ENCODE assay signal across 8 mouse cellular contexts in the genomic region with DNA sequence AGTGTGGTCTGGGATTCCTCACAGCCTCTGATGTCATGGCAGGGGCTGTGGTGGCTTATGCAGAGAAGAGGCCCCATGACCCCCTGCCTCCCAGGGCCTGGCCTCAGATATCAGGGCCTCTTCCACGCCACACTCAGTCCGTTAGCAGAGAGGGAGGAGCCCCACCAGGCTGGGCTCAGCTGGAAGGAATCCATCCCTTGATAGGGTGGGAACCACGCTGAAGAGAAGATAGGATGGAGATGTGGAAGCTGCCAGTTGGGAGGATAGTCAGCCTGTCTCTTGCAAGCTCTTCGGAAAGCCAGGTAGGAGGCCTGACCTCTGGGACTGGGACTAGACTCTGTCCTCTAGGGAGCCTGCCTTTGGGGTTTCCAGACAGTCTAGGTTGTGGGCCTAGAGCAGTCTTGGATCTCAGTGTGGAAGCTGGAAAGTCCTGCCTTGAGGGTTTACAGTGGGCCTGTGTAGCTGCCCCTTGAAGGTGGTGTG.
A peak's percentile ranks its signal among the peaks of the same experiment; 100 is the strongest.
DNase-seq lines count a peak whose midpoint lies in the region; ATAC-seq and TF ChIP-seq lines count a peak whose summit lies in the region.

No protein-coding gene starts in this region.

- 21% methylated on average over 4 of the region's 4 CpGs for WGBS in forebrain, embryonic 14.5 days
- WGBS in liver, embryonic 13.5 days (ENCODE audit: insufficient replicate concordance) = 7% methylated on average over 4 of the region's 4 CpGs
- 31% methylated on average over 4 of the region's 4 CpGs for WGBS in stomach, postnatal 0 days

- no peaks in the 10 kb centered on the region for H3K36me3 ChIP-seq in forebrain, embryonic 14.5 days (ENCODE audit: control insufficient read depth, insufficient read depth, low read length)
- peaks cover 14% of the 10 kb centered on the region for H3K36me3 ChIP-seq in liver, embryonic 13.5 days
- H3K36me3 ChIP-seq in stomach, postnatal 0 days (ENCODE audit: control insufficient read depth, insufficient read depth, low read length) = no peaks in the 10 kb centered on the region

- H3K9me3 ChIP-seq in forebrain, embryonic 14.5 days (replicated peaks; ENCODE audit: control insufficient read depth, low read length) = no peaks in the 10 kb centered on the region
- H3K9me3 ChIP-seq in liver, embryonic 13.5 days (replicated peaks) = no peaks in the 10 kb centered on the region
- H3K9me3 ChIP-seq in stomach, postnatal 0 days (ENCODE audit: control insufficient read depth, low read length) = no peaks in the 10 kb centered on the region

- ATAC-seq in forebrain, embryonic 14.5 days = 0 out of 2 replicates have a peak, but pooled peaks have one; percentile 10
- peak; percentile 86 for ATAC-seq in liver, embryonic 13.5 days (ENCODE audit: low read depth)
- ATAC-seq in stomach, postnatal 0 days (ENCODE audit: low FRiP score, low TSS enrichment) = peak; percentile 16

- DNase-seq in adrenal gland, adult (ENCODE audit: inconsistent age in 2 of 2, low spot score in 1 of 2) = peak; percentile 39 to 69
- no peak for DNase-seq in adrenal gland, adult 2 months
- DNase-seq in 3T3-L1 (ENCODE audit: low read depth, low spot score) = peak; percentile 60
- no peak for DNase-seq in forebrain, embryonic 14.5 days (ENCODE audit: low spot score)
- DNase-seq in liver, embryonic 13.5 days = peak; percentile 77
- DNase-seq in stomach, postnatal 0 days (ENCODE audit: low spot score) = no peak
- DNase-seq in ovary, postnatal 14 days (ENCODE audit: low spot score) = no peak
- DNase-seq in testis, postnatal 10 days (ENCODE audit: low spot score) = no peak

- no peaks in the 10 kb centered on the region for H3K27me3 ChIP-seq in forebrain, embryonic 14.5 days (replicated peaks; ENCODE audit: control insufficient read depth, insufficient read depth, low read length)
- H3K27me3 ChIP-seq in liver, embryonic 13.5 days = no peaks in the 10 kb centered on the region
- no peaks in the 10 kb centered on the region for H3K27me3 ChIP-seq in stomach, postnatal 0 days (ENCODE audit: control insufficient read depth, insufficient read depth, low read length)

- TF ChIP-seq EP300 in stomach, postnatal 0 days (optimal IDR thresholded peaks at IDR 0.05) = no peak

- peak overlapping the region; percentile 34 for H3K4me2 ChIP-seq in forebrain, embryonic 14.5 days (ENCODE audit: low read length)
- H3K4me2 ChIP-seq in liver, embryonic 13.5 days = peak overlapping the region; percentile 97
- peak overlapping the region; percentile 48 for H3K4me2 ChIP-seq in stomach, postnatal 0 days (replicated peaks; ENCODE audit: low read depth)

- no peak for TF ChIP-seq CTCF in stomach, postnatal 0 days (IDR thresholded peaks at IDR 0.05; ENCODE audit: low read depth)

- H3K4me3 ChIP-seq in forebrain, embryonic 14.5 days (ENCODE audit: low read depth, low read length) = no peak overlapping the region
- peak overlapping the region; percentile 65 for H3K4me3 ChIP-seq in liver, embryonic 13.5 days (replicated peaks)
- no peak overlapping the region; the same call in 1 of the 2 replicates for H3K4me3 ChIP-seq in stomach, postnatal 0 days (ENCODE audit: low read depth, low read length)

- peak overlapping the region; percentile 58; the same call in 1 of the 2 replicates for H3K27ac ChIP-seq in forebrain, embryonic 14.5 days (ENCODE audit: low read depth, low read length)
- H3K27ac ChIP-seq in liver, embryonic 13.5 days = peak overlapping the region; percentile 86
- peak overlapping the region; percentile 80 for H3K27ac ChIP-seq in stomach, postnatal 0 days (replicated peaks)

- peak overlapping the region; percentile 56 for H3K9ac ChIP-seq in forebrain, embryonic 14.5 days (ENCODE audit: low read length)
- peak overlapping the region; percentile 79 for H3K9ac ChIP-seq in liver, embryonic 13.5 days
- no peak overlapping the region for H3K9ac ChIP-seq in stomach, postnatal 0 days (ENCODE audit: low read length)

- peaks cover 67% of the 10 kb centered on the region for H3K4me1 ChIP-seq in forebrain, embryonic 14.5 days (ENCODE audit: control insufficient read depth, insufficient read depth, low read length)
- peaks cover 100% of the 10 kb centered on the region for H3K4me1 ChIP-seq in liver, embryonic 13.5 days (replicated peaks)
- H3K4me1 ChIP-seq in stomach, postnatal 0 days (replicated peaks; ENCODE audit: control insufficient read depth, insufficient read depth) = peaks cover 14% of the 10 kb centered on the region

Comparison
In these comparisons a context has a peak if more than half of its experiments do, and no peak if none do; other contexts are left out.
1. DNase-seq: peak in adrenal gland, adult (2 of 2), 3T3-L1 (single experiment) and liver, embryonic 13.5 days (single experiment); none in adrenal gland, adult 2 months (single experiment), forebrain, embryonic 14.5 days (single experiment), stomach, postnatal 0 days (single experiment), ovary, postnatal 14 days (single experiment) and testis, postnatal 10 days (single experiment).
2. ATAC-seq: peak in every context shown above with its lines; median percentile 86 in liver, embryonic 13.5 days; 16 in stomach, postnatal 0 days; 10 in forebrain, embryonic 14.5 days.
3. H3K4me2 ChIP-seq: peak in every context shown above with its lines; median percentile 97 in liver, embryonic 13.5 days; 48 in stomach, postnatal 0 days; 34 in forebrain, embryonic 14.5 days.
4. Peak in every context shown above with its lines, with median percentiles within 50 percentile points of each other: H3K27ac ChIP-seq.